In the genomic region with DNA sequence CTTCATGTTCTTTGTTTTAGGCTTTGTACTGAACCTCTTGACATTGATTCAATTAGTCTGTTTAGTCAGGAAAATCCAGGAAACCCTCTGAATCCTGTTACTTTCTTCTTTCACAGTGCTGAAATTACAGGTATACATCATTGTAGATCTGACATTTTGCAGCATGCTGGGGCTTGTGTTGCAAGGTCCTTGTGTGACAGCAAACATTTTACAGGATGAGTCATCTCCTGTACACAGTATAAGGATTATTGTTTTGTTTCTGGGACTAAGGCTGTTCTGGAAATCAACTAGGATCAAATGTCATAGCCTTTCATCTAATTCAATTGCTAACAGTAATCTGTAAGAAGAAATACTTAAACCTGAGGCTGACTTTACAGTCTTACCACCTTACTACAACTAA, we compare ENCODE assay signal across 19 mouse cellular contexts.
DNase-seq lines count a peak whose midpoint lies in the region; ATAC-seq lines count a peak whose summit lies in the region.
"Had no signal": no experiment of that assay in that cellular context is flagged by ENCODE, and none has a peak within 500 bp of the region (broad histone marks: within the 10 kb centered on the region; RNA-seq: fewer than 3 reads in every experiment).

No protein-coding gene starts in this region.

- H3K4me2 ChIP-seq in embryonic facial prominence, embryonic 11.5 days (ENCODE audit: low read depth, low read length) = no peak overlapping the region
- no peak overlapping the region for H3K4me2 ChIP-seq in stomach, embryonic 16.5 days (ENCODE audit: low read depth, low read length)
- H3K4me2 ChIP-seq: embryonic facial prominence, embryonic 13.5 days; forebrain, embryonic 13.5 days; forebrain, embryonic 15.5 days had no signal

- no peaks in the 10 kb centered on the region for H3K36me3 ChIP-seq in embryonic facial prominence, embryonic 11.5 days (replicated peaks; ENCODE audit: control insufficient read depth, insufficient read depth, low read depth, low read length)
- no peaks in the 10 kb centered on the region for H3K36me3 ChIP-seq in embryonic facial prominence, embryonic 10.5 days (replicated peaks)
- H3K36me3 ChIP-seq in stomach, embryonic 16.5 days (ENCODE audit: control insufficient read depth, insufficient read depth, low read length) = no peaks in the 10 kb centered on the region
- H3K36me3 ChIP-seq: embryonic facial prominence, embryonic 13.5 days; forebrain, embryonic 15.5 days had no signal

- no peaks in the 10 kb centered on the region for H3K27me3 ChIP-seq in embryonic facial prominence, embryonic 11.5 days (ENCODE audit: control insufficient read depth, insufficient read depth, low read length)
- H3K27me3 ChIP-seq in embryonic facial prominence, embryonic 10.5 days (replicated peaks; ENCODE audit: low read depth, poor library complexity, severe bottlenecking) = no peaks in the 10 kb centered on the region
- no peaks in the 10 kb centered on the region for H3K27me3 ChIP-seq in stomach, embryonic 16.5 days (ENCODE audit: control insufficient read depth, insufficient read depth, low read length)
- H3K27me3 ChIP-seq: embryonic facial prominence, embryonic 13.5 days; forebrain, embryonic 13.5 days; forebrain, embryonic 15.5 days had no signal

- no peak overlapping the region for H3K27ac ChIP-seq in embryonic facial prominence, embryonic 11.5 days (replicated peaks; ENCODE audit: low read depth, low read length)
- H3K27ac ChIP-seq in embryonic facial prominence, embryonic 10.5 days (replicated peaks) = no peak overlapping the region
- H3K27ac ChIP-seq in stomach, embryonic 16.5 days (ENCODE audit: low read length) = no peak overlapping the region
- H3K27ac ChIP-seq: embryonic facial prominence, embryonic 13.5 days; forebrain, embryonic 13.5 days; forebrain, embryonic 15.5 days had no signal

- H3K4me3 ChIP-seq in embryonic facial prominence, embryonic 11.5 days (ENCODE audit: low read depth, low read length) = no peak overlapping the region
- no peak overlapping the region for H3K4me3 ChIP-seq in embryonic facial prominence, embryonic 10.5 days
- H3K4me3 ChIP-seq in stomach, embryonic 16.5 days (replicated peaks; ENCODE audit: low read length) = no peak overlapping the region
- H3K4me3 ChIP-seq: embryonic facial prominence, embryonic 13.5 days; forebrain, embryonic 13.5 days; forebrain, embryonic 15.5 days had no signal

- peak; percentile 0 for DNase-seq in embryonic facial prominence, embryonic 11.5 days (ENCODE audit: low spot score)
- no peak for DNase-seq in embryonic facial prominence, embryonic 10.5 days (ENCODE audit: low spot score)
- peak; percentile 15 for DNase-seq in urinary bladder, postnatal 14 days (ENCODE audit: low spot score)
- DNase-seq in urinary bladder, postnatal 10 days (ENCODE audit: low spot score) = no peak
- no peak for DNase-seq in lung, postnatal 14 days
- DNase-seq: adrenal gland, postnatal 10 days; adrenal gland, postnatal 25 days; cerebellum, adult 11 months; cerebellum, adult 18-20 months; cerebellum, adult 8-10 months; cerebellum, adult 9-11 months; cerebellum, postnatal 14 days; cerebellum, postnatal 36 days; embryo, embryonic 11 days; forebrain, postnatal 0 days had no signal

- no peaks in the 10 kb centered on the region for H3K9me3 ChIP-seq in embryonic facial prominence, embryonic 11.5 days (replicated peaks; ENCODE audit: control insufficient read depth, low read length)
- no peaks in the 10 kb centered on the region for H3K9me3 ChIP-seq in embryonic facial prominence, embryonic 10.5 days
- H3K9me3 ChIP-seq in stomach, embryonic 16.5 days (replicated peaks; ENCODE audit: control insufficient read depth, low read length) = no peaks in the 10 kb centered on the region
- H3K9me3 ChIP-seq: embryonic facial prominence, embryonic 13.5 days; forebrain, embryonic 13.5 days; forebrain, embryonic 15.5 days had no signal

- H3K4me1 ChIP-seq in embryonic facial prominence, embryonic 11.5 days (ENCODE audit: control insufficient read depth, insufficient read depth, low read length) = no peaks in the 10 kb centered on the region
- no peaks in the 10 kb centered on the region for H3K4me1 ChIP-seq in embryonic facial prominence, embryonic 10.5 days
- H3K4me1 ChIP-seq in stomach, embryonic 16.5 days (ENCODE audit: control insufficient read depth, insufficient read depth, low read length) = no peaks in the 10 kb centered on the region
- H3K4me1 ChIP-seq: embryonic facial prominence, embryonic 13.5 days; forebrain, embryonic 13.5 days; forebrain, embryonic 15.5 days had no signal

- no peak for ATAC-seq in embryonic facial prominence, embryonic 11.5 days (replicated peaks; ENCODE audit: insufficient number of reproducible peaks, low FRiP score, low TSS enrichment, low read depth)
- 0 out of 2 replicates have a peak, but pooled peaks have one; percentile 53 for ATAC-seq in stomach, embryonic 16.5 days (ENCODE audit: insufficient read depth, low FRiP score)
- ATAC-seq: forebrain, embryonic 13.5 days; forebrain, embryonic 15.5 days; forebrain, postnatal 0 days had no signal

- H3K9ac ChIP-seq in embryonic facial prominence, embryonic 11.5 days (replicated peaks; ENCODE audit: low read length) = no peak overlapping the region
- no peak overlapping the region for H3K9ac ChIP-seq in stomach, embryonic 16.5 days (ENCODE audit: low read length)
- H3K9ac ChIP-seq: embryonic facial prominence, embryonic 13.5 days; forebrain, embryonic 13.5 days; forebrain, embryonic 15.5 days; forebrain, postnatal 0 days had no signal

Comparison
In these comparisons a context has a peak if more than half of its experiments do, and no peak if none do; other contexts are left out.
1. DNase-seq: peak in embryonic facial prominence, embryonic 11.5 days (single experiment) and urinary bladder, postnatal 14 days (single experiment); none in embryonic facial prominence, embryonic 10.5 days (single experiment), urinary bladder, postnatal 10 days (single experiment) and lung, postnatal 14 days (single experiment).